Mouse (Mus musculus) MEL (cell line): ENCODE measurements around the gene Cggbp1. TPM values are rescaled to one million over a fixed set of nuclear protein-coding genes. Genes with fewer than 3 reads are reported as not detected.

ENCODE experiments used
- DNase-seq: peaks from one replicate; pipeline ENCODE4 v3.0.0; 2011; ENCODE audit warnings: low read depth, low spot score
- H3K27ac ChIP-seq: 2 replicates; pipeline ENCODE4 v1.5.1; 2012; ENCODE audit warnings: low read depth, mild to moderate bottlenecking, control low read depth, low read length, moderate library complexity; ENCODE audit not compliant: control insufficient read depth
- H3K27me3 ChIP-seq, 2 experiments: fragments of 150-350 bp in 1 of 2; sonication (generic) in 1 of 2; 2 replicates each; pipeline ENCODE4 v1.6.1; 2012; ENCODE audit warnings: low read length in 2 of 2, mild to moderate bottlenecking in 2 of 2, improper control_type of control experiment in 1 of 2, moderate library complexity in 1 of 2; ENCODE audit not compliant: insufficient read depth in 2 of 2, control insufficient read depth in 1 of 2
- H3K36me3 ChIP-seq, 2 experiments: 2 replicates each; pipeline ENCODE4 v1.6.1; 2012 to 2014; ENCODE audit warnings: low read length in 2 of 2, improper control_type of control experiment in 1 of 2, inconsistent platforms in 1 of 2, mild to moderate bottlenecking in 1 of 2; ENCODE audit not compliant: insufficient read depth in 2 of 2, control insufficient read depth in 1 of 2
- H3K4me1 ChIP-seq, 2 experiments: fragments of 150-350 bp in 1 of 2; sonication (generic) in 1 of 2; 2 replicates each; pipeline ENCODE4 v1.6.1; 2012; ENCODE audit warnings: low read length in 2 of 2, improper control_type of control experiment in 1 of 2, mild to moderate bottlenecking in 1 of 2; ENCODE audit not compliant: insufficient read depth in 2 of 2, control insufficient read depth in 1 of 2
- H3K4me3 ChIP-seq, 2 experiments: fragments of 150-350 bp in 1 of 2; sonication (generic) in 1 of 2; 2 replicates each; pipeline ENCODE4 v1.5.1; 2012; ENCODE audit warnings: low read depth in 2 of 2, low read length in 2 of 2, mild to moderate bottlenecking in 2 of 2, moderate library complexity in 2 of 2, control low read depth in 1 of 2, improper control_type of control experiment in 1 of 2; ENCODE audit not compliant: control insufficient read depth in 1 of 2, insufficient read depth in 1 of 2
- H3K79me2 ChIP-seq: 2 replicates; pipeline ENCODE4 v1.6.1; 2012; ENCODE audit warnings: mild to moderate bottlenecking, low read length, moderate library complexity; ENCODE audit not compliant: control insufficient read depth, poor library complexity, insufficient read depth
- H3K9ac ChIP-seq: 2 replicates; pipeline ENCODE4 v1.6.1; 2012; ENCODE audit warnings: low read depth, mild to moderate bottlenecking, control low read depth, low read length, moderate library complexity; ENCODE audit not compliant: control insufficient read depth, poor library complexity, severe bottlenecking
- H3K9me3 ChIP-seq: fragments of 150-350 bp; sonication (generic); replicated peaks from 2 replicates; pipeline ENCODE4 v1.6.1; 2012; ENCODE audit warnings: mild to moderate bottlenecking, low read length, improper control_type of control experiment, moderate library complexity; ENCODE audit not compliant: insufficient read depth
- CHD1 ChIP-seq: IDR thresholded peaks from 2 replicates; pipeline ENCODE4 v1.6.1; 2012; ENCODE audit warnings: low read depth, mild to moderate bottlenecking, inconsistent platforms, low read length, improper control_type of control experiment
- CTCF ChIP-seq, 3 experiments: IDR thresholded peaks in 2 of 3; conservative IDR thresholded peaks in 1 of 3; 2 replicates each; pipeline ENCODE4 v1.5.1; 2011 to 2012; ENCODE audit warnings: low read length in 3 of 3, low read depth in 2 of 3, mild to moderate bottlenecking in 2 of 3, improper control_type of control experiment in 1 of 3, inconsistent platforms in 1 of 3, mixed read lengths in 1 of 3, moderate library complexity in 1 of 3; ENCODE audit not compliant: control insufficient read depth in 1 of 3, insufficient read depth in 1 of 3, poor library complexity in 1 of 3, severe bottlenecking in 1 of 3
- ELF1 ChIP-seq: IDR thresholded peaks from 2 replicates; pipeline ENCODE4 v1.6.1; 2014; ENCODE audit warnings: low read depth, mild to moderate bottlenecking, inconsistent platforms, low read length, improper control_type of control experiment, moderate library complexity
- ETS1 ChIP-seq: IDR thresholded peaks from 2 replicates; pipeline ENCODE4 v1.6.1; 2012; ENCODE audit warnings: low read depth, mild to moderate bottlenecking, inconsistent platforms, low read length, improper control_type of control experiment, moderate library complexity
- HCFC1 ChIP-seq: IDR thresholded peaks from 2 replicates; pipeline ENCODE4 v1.6.1; 2012; ENCODE audit warnings: low read depth, mild to moderate bottlenecking, inconsistent platforms, low read length, improper control_type of control experiment, moderate library complexity
- MAFK ChIP-seq: IDR thresholded peaks from 2 replicates; pipeline ENCODE4 v1.6.1; 2011; ENCODE audit warnings: low read depth, mild to moderate bottlenecking, low read length, improper control_type of control experiment, borderline replicate concordance
- MAZ ChIP-seq: IDR thresholded peaks from 2 replicates; pipeline ENCODE4 v1.6.1; 2012; ENCODE audit warnings: low read depth, mild to moderate bottlenecking, inconsistent platforms, low read length, improper control_type of control experiment
- MXI1 ChIP-seq: IDR thresholded peaks from 2 replicates; pipeline ENCODE4 v1.6.1; 2011; ENCODE audit warnings: mild to moderate bottlenecking, low read depth, low read length, improper control_type of control experiment
- MYB ChIP-seq: IDR thresholded peaks from 2 replicates; pipeline ENCODE4 v1.6.1; 2011; ENCODE audit warnings: mild to moderate bottlenecking, low read depth, low read length, improper control_type of control experiment
- MYC ChIP-seq: IDR thresholded peaks from 2 replicates; pipeline ENCODE4 v1.6.1; 2011; ENCODE audit warnings: low read depth, mild to moderate bottlenecking, low read length, improper control_type of control experiment, moderate library complexity
- RAD21 ChIP-seq: IDR thresholded peaks from 2 replicates; pipeline ENCODE4 v1.6.1; 2011; ENCODE audit warnings: mild to moderate bottlenecking, low read depth, low read length, improper control_type of control experiment
- RCOR1 ChIP-seq: IDR thresholded peaks from 2 replicates; pipeline ENCODE4 v1.6.1; 2012; ENCODE audit warnings: low read depth, mild to moderate bottlenecking, inconsistent platforms, low read length, improper control_type of control experiment
- SIN3A ChIP-seq: IDR thresholded peaks from 2 replicates; pipeline ENCODE4 v1.6.1; 2012; ENCODE audit warnings: low read length, improper control_type of control experiment, inconsistent platforms
- TBP ChIP-seq: IDR thresholded peaks from 2 replicates; pipeline ENCODE4 v1.8.0; 2011; ENCODE audit warnings: low read depth, low read length, improper control_type of control experiment
- TCF12 ChIP-seq: IDR thresholded peaks from 2 replicates; pipeline ENCODE4 v1.6.1; 2014; ENCODE audit warnings: low read depth, mild to moderate bottlenecking, inconsistent platforms, low read length, improper control_type of control experiment, moderate library complexity
- UBTF ChIP-seq: IDR thresholded peaks from 2 replicates; pipeline ENCODE4 v1.6.1; 2012; ENCODE audit warnings: low read depth, mild to moderate bottlenecking, inconsistent platforms, low read length, improper control_type of control experiment, moderate library complexity, borderline replicate concordance; ENCODE audit not compliant: insufficient read depth
- USF1 ChIP-seq: IDR thresholded peaks from 2 replicates; pipeline ENCODE4 v1.6.1; 2014; ENCODE audit warnings: low read depth, mild to moderate bottlenecking, inconsistent platforms, low read length, improper control_type of control experiment, moderate library complexity
- ZC3H11A ChIP-seq: IDR thresholded peaks from 2 replicates; pipeline ENCODE4 v1.6.1; 2012; ENCODE audit warnings: low read depth, mild to moderate bottlenecking, inconsistent platforms, low read length, improper control_type of control experiment
- ZKSCAN1 ChIP-seq: IDR thresholded peaks from 2 replicates; pipeline ENCODE4 v1.6.1; 2012; ENCODE audit warnings: low read depth, mild to moderate bottlenecking, inconsistent platforms, low read length, improper control_type of control experiment, moderate library complexity
- ZNF384 ChIP-seq: IDR thresholded peaks from 2 replicates; pipeline ENCODE4 v1.6.1; 2012; ENCODE audit warnings: low read depth, mild to moderate bottlenecking, inconsistent platforms, low read length, improper control_type of control experiment
- polyA plus RNA-seq, 2 experiments: library from polyadenylated mRNA; stranded (reverse) in 1 of 2; unstranded in 1 of 2; fragments of >175 nt in 1 of 2; fragments of >200 nt in 1 of 2; gene quantifications; 2 replicates each; pipeline versions ENCODE4 v1.2.1 to v1.2.4; 2012; ENCODE audit warnings: low replicate concordance in 2 of 2, low read depth in 1 of 2; ENCODE audit not compliant: insufficient read length in 2 of 2, insufficient read depth in 1 of 2, missing spikeins in 1 of 2
- total RNA-seq: library from RNA; depleted of rRNA; stranded (reverse); fragments of 300-350 nt; gene quantifications from 2 replicates; pipeline ENCODE4 v1.2.3, GENCODE M21; 2012

Gene Cggbp1
- total and polyA plus RNA-seq, 3 experiments = 36.3 to 65.5 (median 62.2) TPM

- TF ChIP-seq ELF1 (no peak), MYB (no peak), ZKSCAN1 (no peak), TCF12 (peak; percentile 57; the same call in 1 of the 2 replicates), MAFK (no peak), UBTF (no peak), RAD21 (no peak), MYC (no peak), RCOR1 (peak; percentile 50; the same call in 1 of the 2 replicates), MAZ (no peak), ZNF384 (peak; percentile 40; the same call in 1 of the 2 replicates), TBP (0 out of 2 replicates have a peak, but pooled peaks have one; percentile 42), SIN3A (no peak), MXI1 (no peak)
Observed at GRCm38 (mm10) chr16:64869621-64870020, 17.8 kb downstream of the Cggbp1 start (continued).

GRCm38 (mm10) chr16:64872296-64872695 lies 20.5 kb downstream of the Cggbp1 start:
- H3K9me3 ChIP-seq = no peaks in the 10 kb centered on the region
- no peak for TF ChIP-seq CTCF (IDR thresholded peaks at IDR 0.05 in 2 of 3, conservative IDR thresholded peaks at IDR 0.05 in 1 of 3; ENCODE audit: control insufficient read depth in 1 of 3, insufficient read depth in 1 of 3, low read depth in 2 of 3, low read length in 3 of 3, poor library complexity in 1 of 3, severe bottlenecking in 1 of 3)
- no peak for TF ChIP-seq MYC
- TF ChIP-seq ZC3H11A = no peak
- no peak for TF ChIP-seq RAD21
- TF ChIP-seq, all 39 proteins: peak for 0
- peak; percentile 57 for DNase-seq
- H3K4me3 ChIP-seq = no peak overlapping the region
- H3K79me2 ChIP-seq = peaks cover 3% of the 10 kb centered on the region; the same call in 1 of the 2 replicates
- peaks cover 7 to 15% of the 10 kb centered on the region in 2 experiments for H3K4me1 ChIP-seq
- no peaks in the 10 kb centered on the region for H3K27me3 ChIP-seq
- no peak overlapping the region for H3K27ac ChIP-seq
- peaks cover 0 to 28% of the 10 kb centered on the region in 2 experiments; a peak in 2 of 4 replicates for H3K36me3 ChIP-seq
- no peak overlapping the region for H3K9ac ChIP-seq

GRCm38 (mm10) chr16:64872841-64873240 lies 21.0 kb downstream of the Cggbp1 start:
- H3K79me2 ChIP-seq = peaks cover 3% of the 10 kb centered on the region; the same call in 1 of the 2 replicates
- peak overlapping the region; percentile 59 for H3K27ac ChIP-seq
- H3K9me3 ChIP-seq = no peaks in the 10 kb centered on the region
- peaks cover 0 to 30% of the 10 kb centered on the region in 2 experiments; a peak in 2 of 4 replicates for H3K36me3 ChIP-seq
- H3K4me3 ChIP-seq = peak overlapping the region; percentile 63 to 92
- H3K27me3 ChIP-seq = no peaks in the 10 kb centered on the region
- peak overlapping the region; percentile 82 for H3K9ac ChIP-seq
- DNase-seq = peak; percentile 56
- TF ChIP-seq RCOR1 (no peak), USF1 (no peak), HCFC1 (0 out of 2 replicates have a peak, but pooled peaks have one; percentile 22), ELF1 (no peak), CHD1 (peak; percentile 24; the same call in 1 of the 2 replicates), ETS1 (no peak), TBP (0 out of 2 replicates have a peak, but pooled peaks have one; percentile 21)
- peaks cover 7 to 16% of the 10 kb centered on the region in 2 experiments for H3K4me1 ChIP-seq
